Mouse (Mus musculus) heart, adult 2 months (tissue): ENCODE results near the gene Henmt1. TPM values are rescaled to one million over a fixed set of nuclear protein-coding genes. Genes with fewer than 3 reads are reported as not detected.

ENCODE experiments used
- DNase-seq, 2 experiments: peaks; one replicate each; pipeline ENCODE4 v3.0.0; 2021
- H3K27ac ChIP-seq: fragments of 200-600 bp; 2 replicates; pipeline ENCODE4 v1.8.1; 2022
- H3K27me3 ChIP-seq: fragments of 200-500 bp; 2 replicates; pipeline ENCODE4 v1.6.1; 2012; ENCODE audit warnings: mild to moderate bottlenecking, low read length, inconsistent platforms, mixed read lengths; ENCODE audit not compliant: control insufficient read depth, insufficient read depth
- H3K36me3 ChIP-seq: fragments of 200-500 bp; 2 replicates; pipeline ENCODE4 v1.6.1; 2012; ENCODE audit warnings: low read length, inconsistent platforms; ENCODE audit not compliant: control insufficient read depth, insufficient read depth
- H3K4me1 ChIP-seq: fragments of 200-500 bp; 2 replicates; pipeline ENCODE4 v1.6.1; 2011; ENCODE audit warnings: low read length; ENCODE audit not compliant: control insufficient read depth, insufficient read depth
- H3K4me3 ChIP-seq: fragments of 200-600 bp; 2 replicates; pipeline ENCODE4 v1.8.1; 2022
- H3K79me2 ChIP-seq: fragments of 200-500 bp; replicated peaks from 2 replicates; pipeline ENCODE4 v1.6.1; 2012; ENCODE audit warnings: mild to moderate bottlenecking, inconsistent platforms, low read length, moderate library complexity, mixed read lengths; ENCODE audit not compliant: control insufficient read depth, insufficient read depth
- H3K9ac ChIP-seq: fragments of 200-500 bp; 2 replicates; pipeline ENCODE4 v1.6.1; 2012; ENCODE audit warnings: low read depth, mild to moderate bottlenecking, control low read depth, inconsistent platforms, low read length, mixed read lengths
- CTCF ChIP-seq: fragments of 200-600 bp; IDR thresholded peaks from 2 replicates; pipeline ENCODE4 v1.8.1; 2022; ENCODE audit warnings: antibody characterized with exemption, mild to moderate bottlenecking, moderate library complexity
- EP300 ChIP-seq: fragments of 200-500 bp; IDR thresholded peaks from 2 replicates; pipeline ENCODE4 v1.6.1; 2011; ENCODE audit warnings: low read depth, low read length, control low read depth; ENCODE audit not compliant: insufficient read depth
- POLR2A ChIP-seq: fragments of 200-500 bp; IDR thresholded peaks from 2 replicates; pipeline ENCODE4 v1.6.1; 2011; ENCODE audit warnings: mild to moderate bottlenecking, low read depth, low read length, control low read depth; ENCODE audit not compliant: insufficient read depth
- WGBS: fragments of 180-500 bp; shearing (Covaris S2); methylation state at CpG from one replicate; pipeline ENCODE4 v1.1.7; 2018; 5-methylcytosine and 5-hydroxymethylcytosine counted together
- intact Hi-C: fragments of 180-260 bp; cut with DNase I; formaldehyde crosslinking; loops from one replicate; pipeline ENCODE4 v1.15.1; 2025
- polyA plus RNA-seq: library from polyadenylated mRNA; depleted of rRNA; stranded (reverse); fragments of >200 nt; gene quantifications from 2 replicates; pipeline ENCODE4 v1.2.3, GENCODE M21; 2012; rRNA removed
- total RNA-seq, 2 experiments: library from RNA; stranded (reverse); gene quantifications; 2 replicates each; pipeline ENCODE4 v1.2.3; 2021

The Henmt1 gene
- total and polyA plus RNA-seq, 3 experiments = not detected

GRCm38 (mm10) chr3:109008180-109008579, 68.5 kb downstream of the Henmt1 start:
- Histone ChIP-seq H3K9ac (no peak overlapping the region), H3K4me1 (peaks cover 21% of the 10 kb centered on the region), H3K36me3 (peaks cover 16% of the 10 kb centered on the region), H3K27me3 (no peaks in the 10 kb centered on the region), H3K79me2 (peaks cover 3% of the 10 kb centered on the region; the same call in 1 of the 2 replicates), H3K4me3 (no peak overlapping the region), H3K27ac (no peak overlapping the region)
- TF ChIP-seq EP300 = no peak
- TF ChIP-seq CTCF = no peak
- no peak for TF ChIP-seq POLR2A
- DNase-seq = no peak
- 62% methylated on average over 5 of the region's 5 CpGs for WGBS
- intact Hi-C loops = no loop called here

Other genes starting within 250 kb of the Henmt1 start
- under 1 TPM; 0.57 to 0.94 TPM for gene Gpsm2, start 217.6 kb upstream of the Henmt1 start, total RNA-seq
- gene Gpsm2, start 217.6 kb upstream of the Henmt1 start, polyA plus RNA-seq = 0.82 and 0.91 TPM in 2 replicates
- under 1 TPM in 1 of 2 experiments, not detected in 1; 0.05 TPM for gene Aknad1, start 200.2 kb upstream of the Henmt1 start, total RNA-seq
- 0.04 and 0.06 TPM in 2 replicates for gene Aknad1, start 200.2 kb upstream of the Henmt1 start, polyA plus RNA-seq
- 10 to 100 TPM; 25.7 to 27.3 TPM for gene Stxbp3, start 99.3 kb upstream of the Henmt1 start, total RNA-seq
- 7.0 and 11.8 TPM in 2 replicates for gene Stxbp3, start 99.3 kb upstream of the Henmt1 start, polyA plus RNA-seq
- under 1 TPM; 0.08 to 0.16 TPM for gene Fndc7, start 49.9 kb upstream of the Henmt1 start, total RNA-seq
- 0.27 and 0.47 TPM in 2 replicates for gene Fndc7, start 49.9 kb upstream of the Henmt1 start, polyA plus RNA-seq
- 10 to 100 TPM; 17.3 to 21.1 TPM for gene Prpf38b, start 28.1 kb upstream of the Henmt1 start, total RNA-seq
- 13.6 and 17.8 TPM in 2 replicates for gene Prpf38b, start 28.1 kb upstream of the Henmt1 start, polyA plus RNA-seq
- not detected for gene Gm9857, start 572 bp downstream of the Henmt1 start, total RNA-seq
- not detected in 2 replicates for gene Gm9857, start 572 bp downstream of the Henmt1 start, polyA plus RNA-seq
- 10 to 100 TPM; 11.2 to 12.7 TPM for gene Fam102b, start 87.7 kb downstream of the Henmt1 start, total RNA-seq
- 4.9 and 7.7 TPM in 2 replicates for gene Fam102b, start 87.7 kb downstream of the Henmt1 start, polyA plus RNA-seq
- gene Slc25a54, start 140.6 kb downstream of the Henmt1 start, total RNA-seq = not detected
- gene Slc25a54, start 140.6 kb downstream of the Henmt1 start, polyA plus RNA-seq = not detected in 2 replicates
- 1 to 10 TPM; 5.7 to 7.4 TPM for gene Slc25a24, start 183.3 kb downstream of the Henmt1 start, total RNA-seq
- gene Slc25a24, start 183.3 kb downstream of the Henmt1 start, polyA plus RNA-seq = 1.9 and 3.3 TPM in 2 replicates